Mouse (Mus musculus) retina, postnatal 1 day (tissue): Measurements from ENCODE around the gene Elk3.

ENCODE experiments used
- DNase-seq: peaks from one replicate; pipeline ENCODE4 v3.0.0-alpha.2; 2012

Elk3 gene

GRCm38 (mm10) chr10:93331543-93331942 lies 20.6 kb upstream of the Elk3 start:
- DNase-seq, result no peak

- no peak for DNase-seq
These were observed 17.4 kb upstream of the Elk3 start for GRCm38 (mm10) chr10:93328321-93328720.

GRCm38 (mm10) chr10:93327187-93327586 lies 16.3 kb upstream of the Elk3 start:
- DNase-seq, result no peak

GRCm38 (mm10) chr10:93326741-93327100 lies 15.8 kb upstream of the Elk3 start:
- no peak for DNase-seq

- DNase-seq, result no peak
These were observed 15.1 kb upstream of the Elk3 start for GRCm38 (mm10) chr10:93325804-93326740.

GRCm38 (mm10) chr10:93325369-93325768 lies 14.4 kb upstream of the Elk3 start:
- DNase-seq, result no peak

- DNase-seq, result no peak
These were observed 13.5 kb upstream of the Elk3 start for GRCm38 (mm10) chr10:93324438-93324837.

- DNase-seq, result no peak
These were observed 12.7 kb upstream of the Elk3 start for GRCm38 (mm10) chr10:93323659-93324058.

GRCm38 (mm10) chr10:93321763-93322162 lies 10.8 kb upstream of the Elk3 start:
- DNase-seq, result no peak

- DNase-seq, result no peak
These were observed 9.2 kb upstream of the Elk3 start for GRCm38 (mm10) chr10:93320148-93320547.

- DNase-seq, result no peak
These were observed 8.7 kb upstream of the Elk3 start for GRCm38 (mm10) chr10:93319526-93320063.

GRCm38 (mm10) chr10:93316909-93317308 lies 6.0 kb upstream of the Elk3 start:
- DNase-seq, result no peak

- DNase-seq, result peak; percentile 43
These were observed 641 bp upstream of the Elk3 start for GRCm38 (mm10) chr10:93311576-93311975.

GRCm38 (mm10) chr10:93309934-93310621 lies 857 bp downstream of the Elk3 start:
- peak; percentile 61 for DNase-seq

- peak; percentile 86 for DNase-seq
These were observed 1.6 kb downstream of the Elk3 start for GRCm38 (mm10) chr10:93309131-93309933.

GRCm38 (mm10) chr10:93306367-93306766 lies 4.6 kb downstream of the Elk3 start:
- no peak for DNase-seq

GRCm38 (mm10) chr10:93305946-93306345 lies 5.0 kb downstream of the Elk3 start:
- DNase-seq, result no peak

GRCm38 (mm10) chr10:93303231-93303630 lies 7.7 kb downstream of the Elk3 start:
- no peak for DNase-seq

- DNase-seq, result no peak
These were observed 9.1 kb downstream of the Elk3 start for GRCm38 (mm10) chr10:93301831-93302230.

GRCm38 (mm10) chr10:93298208-93298607 lies 12.7 kb downstream of the Elk3 start:
- no peak for DNase-seq

- DNase-seq, result no peak
These were observed 13.2 kb downstream of the Elk3 start for GRCm38 (mm10) chr10:93297774-93298173.

GRCm38 (mm10) chr10:93294547-93295219 lies 16.3 kb downstream of the Elk3 start:
- DNase-seq, result peak; percentile 52
